Mouse (Mus musculus) C2C12 (cell line): ENCODE measurements around the gene Spata31d1b. TPM values are rescaled to one million over a fixed set of nuclear protein-coding genes. Genes with fewer than 3 reads are reported as not detected.

Experiments
- H3K27me3 ChIP-seq: one replicate; pipeline ENCODE4 v1.6.1; 2011; ENCODE audit not compliant: control insufficient read depth, insufficient read depth, insufficient read length
- H3K36me3 ChIP-seq: one replicate; pipeline ENCODE4 v1.6.1; 2011; ENCODE audit not compliant: control insufficient read depth, insufficient read depth
- H3K4me3 ChIP-seq: one replicate; pipeline ENCODE4 v1.5.1; 2011; ENCODE audit warnings: mild to moderate bottlenecking, control low read depth; ENCODE audit not compliant: poor library complexity, insufficient read depth, severe bottlenecking
- H3K79me2 ChIP-seq: one replicate; pipeline ENCODE4 v1.6.1; 2011; ENCODE audit not compliant: control insufficient read depth, insufficient read depth
- H3K79me3 ChIP-seq: one replicate; pipeline ENCODE4 v1.6.1; 2011; ENCODE audit warnings: low read depth, control low read depth
- H3ac ChIP-seq: one replicate; pipeline ENCODE3; 2011; ENCODE audit warnings: low read depth; ENCODE audit not compliant: control insufficient read depth, insufficient read length
- CEBPB ChIP-seq: IDR thresholded peaks from one replicate; pipeline ENCODE4 v1.6.1; 2011; ENCODE audit warnings: low read depth, mild to moderate bottlenecking, control low read depth, moderate library complexity
- CTCF ChIP-seq: IDR thresholded peaks from one replicate; pipeline ENCODE4 v1.5.1; 2011; ENCODE audit not compliant: control insufficient read depth, insufficient read depth, insufficient read length
- FOSL1 ChIP-seq: IDR thresholded peaks from one replicate; pipeline ENCODE4 v1.8.0; 2011; ENCODE audit warnings: mild to moderate bottlenecking, low read length; ENCODE audit not compliant: poor library complexity, insufficient read depth, severe bottlenecking
- MAX ChIP-seq: IDR thresholded peaks from one replicate; pipeline ENCODE4 v1.6.1; 2011; ENCODE audit warnings: mild to moderate bottlenecking, control low read depth
- MYOD1 ChIP-seq: IDR thresholded peaks from one replicate; pipeline ENCODE4 v1.6.1; 2011; ENCODE audit warnings: low read depth; ENCODE audit not compliant: control insufficient read depth, insufficient read length
- MYOG ChIP-seq: IDR thresholded peaks from one replicate; pipeline ENCODE4 v1.6.1; 2011; ENCODE audit not compliant: control insufficient read depth, insufficient read length; ENCODE audit errors: extremely low read depth
- USF1 ChIP-seq: IDR thresholded peaks from one replicate; pipeline ENCODE4 v1.6.1; 2011; ENCODE audit warnings: low read depth, mild to moderate bottlenecking, control low read depth, moderate library complexity
- polyA plus RNA-seq: library from polyadenylated mRNA; unstranded; fragments of >200 nt; fragmentation: generic; extraction: Trizol; gene quantifications from one replicate; pipeline ENCODE4 v1.2.1, GENCODE M21; 2012; ENCODE audit warnings: missing spikeins

Gene Spata31d1b
- polyA plus RNA-seq, 1 experiment: not detected

DNA sequence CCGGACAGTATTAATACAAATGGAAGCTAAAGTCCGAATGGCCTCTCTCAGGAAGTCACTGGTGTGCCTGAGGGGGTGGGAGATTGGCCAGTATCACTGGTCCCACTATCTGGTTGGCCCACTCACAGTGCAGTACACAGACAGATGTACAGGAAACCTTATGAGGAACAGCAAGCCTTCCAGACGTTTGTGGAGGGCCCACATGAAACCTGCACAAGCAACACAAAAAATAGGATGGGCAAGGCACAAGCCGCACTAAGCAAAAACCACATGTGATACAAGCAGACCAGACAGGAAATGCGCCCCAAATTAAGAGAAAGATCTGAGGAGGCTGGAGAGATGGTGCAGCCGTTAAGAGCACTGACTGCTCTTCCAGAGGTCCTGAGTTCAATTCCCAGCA lies 39.8 kb upstream of the Spata31d1b start:
- Histone ChIP-seq H3K79me3 (no peaks in the 10 kb centered on the region), H3K27me3 (no peaks in the 10 kb centered on the region), H3K4me3 (no peak overlapping the region), H3K36me3 (no peaks in the 10 kb centered on the region), H3ac (no peak overlapping the region), H3K79me2 (no peaks in the 10 kb centered on the region)
- no peak for TF ChIP-seq FOSL1
- no peak for TF ChIP-seq MYOD1
- TF ChIP-seq MAX: no peak
- no peak for TF ChIP-seq MYOG
- TF ChIP-seq USF1: no peak
- TF ChIP-seq CTCF: no peak
- no peak for TF ChIP-seq CEBPB

DNA sequence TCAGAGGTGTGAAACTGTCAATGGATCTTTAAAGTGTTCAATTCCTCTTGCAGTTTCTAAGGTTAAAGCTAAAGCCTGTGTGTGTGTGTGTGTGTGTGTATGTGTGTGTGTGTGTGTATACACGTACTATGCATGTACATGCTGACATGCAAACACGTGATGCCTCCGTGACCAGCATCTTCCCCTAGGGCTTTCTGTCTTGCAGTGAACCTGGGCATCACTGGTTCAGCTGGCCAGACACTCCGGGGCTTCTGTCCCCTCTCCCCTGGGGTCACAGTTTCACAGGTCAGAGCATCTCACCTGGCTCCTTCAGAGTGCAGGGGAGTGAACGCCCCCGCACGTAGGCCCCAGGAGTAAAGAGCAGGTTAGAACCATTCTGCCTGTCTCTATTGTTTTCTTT lies 38.5 kb upstream of the Spata31d1b start:
- TF ChIP-seq FOSL1 (no peak), MYOG (no peak), CEBPB (no peak), MAX (no peak), CTCF (no peak), USF1 (no peak), MYOD1 (no peak)
- H3K4me3 ChIP-seq: no peak overlapping the region
- no peaks in the 10 kb centered on the region for H3K27me3 ChIP-seq
- no peaks in the 10 kb centered on the region for H3K79me2 ChIP-seq
- no peaks in the 10 kb centered on the region for H3K36me3 ChIP-seq
- no peak overlapping the region for H3ac ChIP-seq
- H3K79me3 ChIP-seq: no peaks in the 10 kb centered on the region

DNA sequence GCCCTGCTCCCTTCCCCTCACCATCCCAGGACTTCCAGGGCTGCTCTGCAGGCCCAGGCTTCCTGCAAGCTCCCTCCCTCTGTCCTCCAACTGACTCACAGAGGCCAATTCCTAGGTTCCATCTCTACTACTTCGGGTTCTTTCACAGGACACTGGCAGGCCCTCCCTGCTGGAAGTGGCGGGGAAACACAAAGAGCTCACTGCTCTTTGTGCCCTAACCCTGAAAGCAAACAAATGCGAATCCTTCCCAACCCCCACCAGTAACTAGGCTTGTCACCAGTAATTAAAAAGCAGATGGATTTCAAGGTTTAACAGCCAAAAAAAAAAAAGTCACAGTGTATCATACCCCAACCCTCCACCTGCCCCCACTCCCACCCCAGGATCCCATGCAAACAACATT lies 37.9 kb upstream of the Spata31d1b start:
- Histone ChIP-seq H3K79me2 (no peaks in the 10 kb centered on the region), H3K36me3 (no peaks in the 10 kb centered on the region), H3ac (no peak overlapping the region), H3K4me3 (no peak overlapping the region), H3K79me3 (no peaks in the 10 kb centered on the region), H3K27me3 (no peaks in the 10 kb centered on the region)
- TF ChIP-seq FOSL1: no peak
- TF ChIP-seq MAX: no peak
- TF ChIP-seq MYOG: no peak
- TF ChIP-seq MYOD1: no peak
- TF ChIP-seq CTCF: no peak
- no peak for TF ChIP-seq USF1
- TF ChIP-seq CEBPB: no peak

DNA sequence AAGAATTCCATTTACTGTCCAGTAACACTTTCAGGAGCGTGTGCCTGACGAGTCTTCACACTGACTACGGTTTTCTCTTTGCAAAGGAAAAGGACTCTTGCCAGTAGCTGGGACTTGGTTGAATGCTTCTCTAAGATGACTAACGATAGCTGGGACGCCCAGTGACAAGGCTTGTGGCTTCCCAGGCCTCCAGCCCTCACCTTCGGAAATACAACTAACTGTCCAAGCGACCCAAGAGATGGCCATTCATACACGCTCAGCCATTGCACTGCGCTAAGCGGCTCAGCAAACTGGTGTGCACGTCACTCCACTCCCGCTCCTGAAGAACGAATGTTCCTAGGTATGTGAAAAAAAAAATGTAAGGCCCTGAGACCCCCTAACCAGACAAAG lies 37.3 kb upstream of the Spata31d1b start:
- H3K79me3 ChIP-seq: no peaks in the 10 kb centered on the region
- H3K79me2 ChIP-seq: no peaks in the 10 kb centered on the region
- no peaks in the 10 kb centered on the region for H3K27me3 ChIP-seq
- TF ChIP-seq MYOG: no peak
- TF ChIP-seq USF1: no peak
- no peak for TF ChIP-seq CEBPB
- TF ChIP-seq CTCF: no peak
- no peak for TF ChIP-seq MAX
- TF ChIP-seq MYOD1: no peak
- TF ChIP-seq FOSL1: no peak
- no peaks in the 10 kb centered on the region for H3K36me3 ChIP-seq
- H3ac ChIP-seq: peak overlapping the region; percentile 56
- H3K4me3 ChIP-seq: peak overlapping the region; percentile 45

DNA sequence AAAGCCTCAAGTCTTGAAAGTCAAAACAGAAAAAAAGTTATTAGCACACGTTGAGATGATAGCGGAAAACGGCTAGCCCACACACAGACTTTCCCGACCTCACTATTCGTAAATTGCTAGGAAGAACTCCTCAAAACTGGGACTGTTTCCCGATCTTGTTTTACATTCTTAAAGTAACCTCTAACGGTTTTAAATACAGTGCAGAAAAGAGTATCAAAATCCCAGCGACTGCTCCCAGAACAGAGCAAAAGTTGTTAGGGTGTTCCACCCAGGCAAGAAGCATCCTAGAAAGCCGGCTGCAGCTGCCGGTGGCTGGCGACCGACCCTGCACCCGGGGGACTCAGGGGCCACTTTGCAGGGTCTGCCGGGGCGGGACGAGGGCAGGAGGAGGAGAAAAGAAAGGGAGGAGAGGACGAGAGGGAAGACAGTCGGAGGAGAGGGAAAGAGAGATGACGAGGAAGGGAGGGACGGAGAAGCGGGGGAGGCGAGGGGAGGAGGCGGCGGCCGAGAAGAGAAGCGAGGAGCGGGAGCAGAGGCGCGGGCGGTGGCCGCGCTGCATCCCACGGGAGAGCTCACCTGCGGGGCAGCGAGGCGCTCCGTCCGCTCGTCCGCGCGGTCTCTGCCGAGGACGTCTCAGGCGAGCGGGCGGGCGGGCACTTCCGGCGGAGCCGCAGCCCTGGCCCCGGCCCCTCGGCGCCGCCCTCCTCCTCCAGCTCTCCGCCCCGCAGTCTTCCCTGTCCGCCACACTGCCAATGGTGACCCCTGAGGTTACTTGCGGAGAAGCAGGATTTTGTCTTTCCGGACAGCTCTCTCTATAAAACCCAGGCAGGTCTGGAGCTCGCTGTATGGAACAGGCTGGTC lies 36.7 kb upstream of the Spata31d1b start, which contains the start of gene Golm1:
Gene Golm1 (minus strand): TSS at position 661 of the 861 bp plus-strand sequence.
- H3K4me3 ChIP-seq: peak within 1 kb of the TSS; percentile 45
- no peaks in the 10 kb centered on the region for H3K27me3 ChIP-seq
- peak within 1 kb of the TSS; percentile 96 for H3ac ChIP-seq
- no peaks in the 10 kb centered on the region for H3K79me3 ChIP-seq
- TF ChIP-seq MYOG: no peak
- TF ChIP-seq MYOD1: no peak
- TF ChIP-seq USF1: no peak
- TF ChIP-seq CEBPB: no peak
- TF ChIP-seq FOSL1: no peak
- no peak for TF ChIP-seq MAX
- no peak for TF ChIP-seq CTCF
- no peaks in the 10 kb centered on the region for H3K79me2 ChIP-seq
- no peaks in the 10 kb centered on the region for H3K36me3 ChIP-seq
